Mouse (Mus musculus) layer of hippocampus, adult 18-20 months (tissue): Measurements from ENCODE around the gene Cad. TPM values are rescaled to one million over a fixed set of nuclear protein-coding genes. Genes with fewer than 3 reads are reported as not detected.

ENCODE experiments used
- DNase-seq, 2 experiments: peaks; one replicate each; pipeline ENCODE4 v3.0.0; 2022; ENCODE audit warnings: low spot score in 2 of 2
- total RNA-seq, 2 experiments: library from RNA; stranded (reverse); gene quantifications; 2 replicates each; pipeline ENCODE4 v1.2.3; 2021

The Cad gene
- total RNA-seq, 2 experiments from 2014 or later = 20.0 to 20.9 TPM

DNA sequence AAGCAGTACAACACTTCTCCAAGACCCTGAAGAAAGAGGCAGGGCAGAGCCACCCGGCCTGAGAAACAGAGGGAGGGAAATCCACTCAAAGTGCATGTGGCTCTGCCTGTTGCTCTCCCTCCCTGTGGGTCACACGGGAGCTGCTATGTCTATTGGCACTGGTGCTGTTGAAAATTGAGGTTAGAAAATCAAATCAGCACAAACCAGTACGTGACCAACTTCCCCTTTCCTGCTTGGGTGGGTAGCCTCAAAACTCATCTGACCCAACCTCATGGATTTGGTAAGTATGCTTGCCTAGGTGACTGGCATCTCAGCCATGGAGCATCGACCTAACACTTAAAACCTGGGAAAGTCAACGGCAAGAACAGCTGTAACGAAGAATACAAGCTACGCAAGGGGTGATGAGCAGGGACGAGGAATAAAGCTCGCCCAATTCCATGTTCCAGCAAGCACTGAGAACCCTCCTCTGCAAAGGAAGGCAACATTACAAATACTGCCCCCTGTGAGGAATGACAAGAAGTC, 51.3 kb downstream of the Cad start, which contains the start of gene Dnajc5g:
Dnajc5g (plus strand) TSS at position 472 of the 522 bp plus-strand sequence.
- DNase-seq = no peak

- no peak for DNase-seq
Measured at GRCm38 (mm10) chr5:31108000-31108490, 53.5 kb downstream of the Cad start, which contains the start of gene Slc30a3. Gene Slc30a3 (minus strand): TSS chr5:31108237.

- DNase-seq = peak in 1 of 2 experiments; percentile 31
Measured at GRCm38 (mm10) chr5:31110781-31111180, 56.2 kb downstream of the Cad start.

- DNase-seq = no peak
Measured at GRCm38 (mm10) chr5:31116354-31116753, 61.8 kb downstream of the Cad start, which contains the start of gene Trim54. Gene Trim54 (plus strand): TSS chr5:31116712.

- no peak for DNase-seq
Measured at GRCm38 (mm10) chr5:31116912-31117311, 62.3 kb downstream of the Cad start.

DNA sequence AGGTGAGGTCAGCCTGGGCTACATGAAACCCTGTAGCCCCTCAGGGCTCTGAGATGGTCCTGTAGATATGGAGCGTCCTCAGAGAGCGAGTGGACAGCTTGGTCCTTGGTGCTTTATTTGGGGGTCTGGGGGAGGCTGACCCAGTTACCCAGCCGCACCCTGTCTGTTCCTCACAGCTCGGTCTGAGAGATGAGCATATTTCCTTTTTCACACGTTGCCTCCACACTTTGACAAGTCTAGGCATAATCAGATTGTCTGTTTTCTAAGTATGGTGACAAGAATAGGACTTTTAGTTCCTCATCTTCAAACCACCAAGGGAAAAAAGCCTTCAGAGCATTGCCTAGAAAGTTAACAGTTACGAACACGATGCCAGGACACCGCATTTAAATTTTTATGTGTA, 66.5 kb downstream of the Cad start:
- peak in 1 of 2 experiments; percentile 21 for DNase-seq

DNA sequence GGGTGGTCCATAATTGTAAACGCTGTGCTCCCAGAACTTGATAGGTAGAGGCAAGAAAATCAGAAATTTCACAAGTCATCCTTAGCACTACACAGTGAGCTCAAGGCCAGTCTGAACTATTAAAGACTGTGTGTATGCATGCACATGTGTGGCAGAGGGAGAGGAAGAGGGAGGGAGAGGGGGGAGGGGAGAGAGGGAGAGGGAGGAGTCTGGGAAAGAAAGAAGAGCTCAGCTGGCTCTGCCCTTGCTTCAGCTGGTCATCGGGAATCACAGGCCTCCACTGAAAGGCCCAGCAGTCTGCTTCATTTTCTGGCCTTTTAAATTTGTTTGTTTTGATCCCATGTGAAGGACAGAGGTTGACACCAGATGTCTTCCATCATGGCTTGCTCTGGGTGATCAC, 68.9 kb downstream of the Cad start:
- no peak for DNase-seq

DNA sequence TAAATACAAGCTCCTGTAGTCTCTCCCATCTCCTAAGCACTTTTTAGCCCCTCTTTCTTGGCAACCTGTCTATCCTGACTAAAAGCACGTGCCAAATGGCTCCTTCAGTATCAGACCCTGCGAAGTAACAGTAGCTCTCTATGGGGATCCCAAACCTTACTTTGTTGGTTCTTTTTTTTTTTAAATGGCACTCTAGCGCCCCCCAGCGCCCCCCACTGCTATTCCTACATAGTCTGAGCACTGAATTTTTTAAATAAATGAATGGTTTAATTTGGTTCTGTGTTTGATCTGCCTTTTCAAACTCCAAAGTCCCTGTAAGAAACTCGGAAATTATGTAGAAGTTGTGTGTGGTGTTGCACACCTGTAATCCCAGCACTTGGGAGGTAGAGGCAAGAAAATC, 71.5 kb downstream of the Cad start:
- peak in 1 of 2 experiments; percentile 28 for DNase-seq

Other genes starting within 250 kb of the Cad start
- gene Mapre3, start 240.1 kb upstream of the Cad start, total RNA-seq = 100 to 1,000 TPM; 216 to 227 TPM
- gene Tmem214, start 186.8 kb upstream of the Cad start, total RNA-seq = 10 to 100 TPM; 63.6 to 63.7 TPM
- gene Agbl5, start 166.1 kb upstream of the Cad start, total RNA-seq = 10 to 100 TPM; 11.5 to 13.3 TPM
- 10 to 100 TPM; 97.5 to 98.5 TPM for gene Ost4, start 147.0 kb upstream of the Cad start, total RNA-seq
- 1 to 10 TPM; 1.9 TPM for gene Emilin1, start 141.4 kb upstream of the Cad start, total RNA-seq
- gene Khk, start 133.3 kb upstream of the Cad start, total RNA-seq = 10 to 100 TPM; 14.8 to 16.3 TPM
- gene Cgref1, start 109.2 kb upstream of the Cad start, total RNA-seq = 10 to 100 TPM; 15.0 to 16.2 TPM
- gene Preb, start 94.4 kb upstream of the Cad start, total RNA-seq = 100 to 1,000 TPM; 119 to 125 TPM
- gene Tcf23, start 86.1 kb upstream of the Cad start, total RNA-seq = under 1 TPM; 0.12 to 0.30 TPM
- 10 to 100 TPM; 68.1 to 70.0 TPM for gene Atraid, start 6.5 kb upstream of the Cad start, total RNA-seq
- 10 to 100 TPM; 14.9 to 17.6 TPM for gene Slc5a6, start 5.9 kb upstream of the Cad start, total RNA-seq
- not detected for gene Dnajc5g, start 51.5 kb downstream of the Cad start, total RNA-seq
- 10 to 100 TPM; 84.1 to 93.8 TPM for gene Slc30a3, start 53.5 kb downstream of the Cad start, total RNA-seq
- gene Trim54, start 61.9 kb downstream of the Cad start, total RNA-seq = not detected
- gene Ucn, start 84.0 kb downstream of the Cad start, total RNA-seq = not detected
- 10 to 100 TPM; 57.4 to 61.8 TPM for gene Mpv17, start 99.5 kb downstream of the Cad start, total RNA-seq
- gene Gm29609, start 125.1 kb downstream of the Cad start, total RNA-seq = 1 to 10 TPM; 3.6 to 3.8 TPM
- 10 to 100 TPM; 57.7 to 60.9 TPM for gene Gtf3c2, start 125.4 kb downstream of the Cad start, total RNA-seq
- gene Snx17, start 138.4 kb downstream of the Cad start, total RNA-seq = 10 to 100 TPM; 75.2 to 81.6 TPM
- gene Eif2b4, start 138.7 kb downstream of the Cad start, total RNA-seq = 10 to 100 TPM; 39.0 to 39.5 TPM
- 10 to 100 TPM; 27.1 to 28.2 TPM for gene Zfp513, start 147.5 kb downstream of the Cad start, total RNA-seq
- gene Ppm1g, start 165.9 kb downstream of the Cad start, total RNA-seq = 10 to 100 TPM; 69.6 to 73.3 TPM
- gene Nrbp1, start 186.1 kb downstream of the Cad start, total RNA-seq = 10 to 100 TPM; 83.8 to 86.3 TPM
- not detected for gene Gm9970, start 186.5 kb downstream of the Cad start, total RNA-seq
- gene Krtcap3, start 196.9 kb downstream of the Cad start, total RNA-seq = 1 to 10 TPM; 2.2 to 4.0 TPM
- gene Ift172, start 236.3 kb downstream of the Cad start, total RNA-seq = 10 to 100 TPM; 79.3 to 86.3 TPM
- gene Fndc4, start 241.3 kb downstream of the Cad start, total RNA-seq = 100 to 1,000 TPM; 159 to 188 TPM
- not detected for gene Gckr, start 242.7 kb downstream of the Cad start, total RNA-seq